Mouse (Mus musculus) bone marrow macrophage, adult 2 months (primary cell): ENCODE measurements around the gene Igsf21.

Source experiments
- CTCF ChIP-seq: IDR thresholded peaks from 2 replicates; pipeline ENCODE4 v1.5.1; 2012; ENCODE audit warnings: low read depth, mild to moderate bottlenecking, low read length, moderate library complexity
- POLR2A ChIP-seq: IDR thresholded peaks from 2 replicates; pipeline ENCODE4 v1.6.1; 2012; ENCODE audit warnings: mild to moderate bottlenecking, low read depth, low read length, borderline replicate concordance

- TF ChIP-seq POLR2A (no peak), CTCF (no peak)
Measured at GRCm38 (mm10) chr4:140066011-140066410, 180.6 kb downstream of the Igsf21 start.
